Mouse (Mus musculus) stomach, embryonic 16.5 days (tissue): ENCODE measurements around the gene C1qa. TPM values are rescaled to one million over a fixed set of nuclear protein-coding genes. Genes with fewer than 3 reads are reported as not detected.

Experiments
- ATAC-seq: fragments of 200-750 bp; cut with Nextera tagmentation; 2 replicates; pipeline ENCODE4 v1.8.0; 2017; ENCODE audit warnings: moderate number of reproducible peaks, moderate TSS enrichment; ENCODE audit not compliant: insufficient read depth, low FRiP score
- H3K27ac ChIP-seq: fragments of 300-500 bp; sonication (generic); 2 replicates; pipeline ENCODE4 v1.5.1; 2014; ENCODE audit warnings: low read length
- H3K27me3 ChIP-seq: fragments of 300-500 bp; sonication (generic); 2 replicates; pipeline ENCODE4 v1.6.1; 2014; ENCODE audit warnings: low read length, control low read depth, mixed read lengths; ENCODE audit not compliant: control insufficient read depth, insufficient read depth
- H3K36me3 ChIP-seq: fragments of 300-500 bp; sonication (generic); 2 replicates; pipeline ENCODE4 v1.6.1; 2014; ENCODE audit warnings: low read length; ENCODE audit not compliant: control insufficient read depth, insufficient read depth
- H3K4me1 ChIP-seq: fragments of 300-500 bp; sonication (generic); 2 replicates; pipeline ENCODE4 v1.6.1; 2014; ENCODE audit warnings: low read length, control low read depth, mixed read lengths; ENCODE audit not compliant: control insufficient read depth, insufficient read depth
- H3K4me2 ChIP-seq: fragments of 300-500 bp; sonication (generic); 2 replicates; pipeline ENCODE4 v1.6.1; 2014; ENCODE audit warnings: low read depth, low read length, mixed read lengths
- H3K4me3 ChIP-seq: fragments of 300-500 bp; sonication (generic); replicated peaks from 2 replicates; pipeline ENCODE4 v1.5.1; 2014; ENCODE audit warnings: mild to moderate bottlenecking, low read length
- H3K9ac ChIP-seq: fragments of 300-500 bp; sonication (generic); 2 replicates; pipeline ENCODE4 v1.6.1; 2014; ENCODE audit warnings: low read length
- H3K9me3 ChIP-seq: fragments of 300-500 bp; sonication (generic); replicated peaks from 2 replicates; pipeline ENCODE4 v1.6.1; 2016; ENCODE audit warnings: low read length, control low read depth; ENCODE audit not compliant: control insufficient read depth
- WGBS: fragments of 180-500 bp; shearing (Covaris S2); extraction: QIAGEN DNeasy Blood & Tissue Kit; methylation state at CpG from one replicate; pipeline ENCODE4 v1.1.7; 2014; 5-methylcytosine and 5-hydroxymethylcytosine counted together
- polyA plus RNA-seq: library from polyadenylated mRNA; unstranded; fragments of >200 nt; fragmentation: Nextera tagmentation; extraction: Ambion mirVana; gene quantifications from 2 replicates; pipeline ENCODE4 v1.2.1, GENCODE M21; 2015

C1qa gene
- polyA plus RNA-seq, 1 experiment from 2014 or later, result 76.6 TPM

GRCm38 (mm10) chr4:136894821-136895220, 3.8 kb downstream of the C1qa start:
- Histone ChIP-seq H3K36me3 (no peaks in the 10 kb centered on the region), H3K27me3 (peaks cover 3% of the 10 kb centered on the region; the same call in 1 of the 2 replicates), H3K4me1 (0 out of 2 replicates have a peak, but pooled peaks cover 3% of the 10 kb centered on the region), H3K9ac (no peak overlapping the region), H3K27ac (no peak overlapping the region), H3K4me3 (no peak overlapping the region), H3K4me2 (no peak overlapping the region), H3K9me3 (no peaks in the 10 kb centered on the region)
- no peak for ATAC-seq
- 67% methylated on average over 4 of the region's 4 CpGs for WGBS

- Histone ChIP-seq H3K4me3 (no peak overlapping the region), H3K4me1 (0 out of 2 replicates have a peak, but pooled peaks cover 3% of the 10 kb centered on the region), H3K9ac (no peak overlapping the region), H3K27me3 (peaks cover 3% of the 10 kb centered on the region; the same call in 1 of the 2 replicates), H3K36me3 (no peaks in the 10 kb centered on the region), H3K9me3 (no peaks in the 10 kb centered on the region), H3K27ac (no peak overlapping the region), H3K4me2 (no peak overlapping the region)
- ATAC-seq, result peak; percentile 42; the same call in 1 of the 2 replicates
- 5% methylated on average over 9 of the region's 9 CpGs for WGBS
Observed at GRCm38 (mm10) chr4:136893691-136894543, 4.7 kb downstream of the C1qa start.

- 0 out of 2 replicates have a peak, but pooled peaks cover 3% of the 10 kb centered on the region for H3K4me1 ChIP-seq
- ATAC-seq, result no peak
- H3K9me3 ChIP-seq, result no peaks in the 10 kb centered on the region
- no peak within 1 kb of the TSS for H3K4me2 ChIP-seq
- no peak within 1 kb of the TSS for H3K27ac ChIP-seq
- H3K36me3 ChIP-seq, result no peaks in the 10 kb centered on the region
- peak within 1 kb of the TSS; percentile 3; the same call in 1 of the 2 replicates for H3K4me3 ChIP-seq
- WGBS, result 57% methylated on average over 5 of the region's 5 CpGs
- no peak within 1 kb of the TSS for H3K9ac ChIP-seq
- peaks cover 3% of the 10 kb centered on the region; the same call in 1 of the 2 replicates for H3K27me3 ChIP-seq
Observed at GRCm38 (mm10) chr4:136892811-136893210, 5.8 kb downstream of the C1qa start, which contains the start of gene C1qc. Gene C1qc (minus strand): TSS chr4:136893065.

GRCm38 (mm10) chr4:136892371-136892770, 6.2 kb downstream of the C1qa start:
- Histone ChIP-seq H3K27me3 (peaks cover 3% of the 10 kb centered on the region; the same call in 1 of the 2 replicates), H3K36me3 (no peaks in the 10 kb centered on the region), H3K4me1 (0 out of 2 replicates have a peak, but pooled peaks cover 3% of the 10 kb centered on the region), H3K27ac (no peak overlapping the region), H3K9me3 (no peaks in the 10 kb centered on the region), H3K9ac (no peak overlapping the region), H3K4me2 (no peak overlapping the region), H3K4me3 (peak overlapping the region; percentile 3; the same call in 1 of the 2 replicates)
- no peak for ATAC-seq
- 62% methylated on average over 7 of the region's 7 CpGs for WGBS

- H3K27ac ChIP-seq, result no peak overlapping the region
- WGBS, result 78% methylated on average over 4 of the region's 4 CpGs
- H3K36me3 ChIP-seq, result no peaks in the 10 kb centered on the region
- 0 out of 2 replicates have a peak, but pooled peaks cover 3% of the 10 kb centered on the region for H3K4me1 ChIP-seq
- H3K4me3 ChIP-seq, result no peak overlapping the region
- no peak overlapping the region for H3K9ac ChIP-seq
- no peak overlapping the region for H3K4me2 ChIP-seq
- ATAC-seq, result no peak
- H3K9me3 ChIP-seq, result no peaks in the 10 kb centered on the region
- H3K27me3 ChIP-seq, result 0 out of 2 replicates have a peak, but pooled peaks cover 3% of the 10 kb centered on the region
Observed at GRCm38 (mm10) chr4:136891115-136891514, 7.5 kb downstream of the C1qa start.

DNA sequence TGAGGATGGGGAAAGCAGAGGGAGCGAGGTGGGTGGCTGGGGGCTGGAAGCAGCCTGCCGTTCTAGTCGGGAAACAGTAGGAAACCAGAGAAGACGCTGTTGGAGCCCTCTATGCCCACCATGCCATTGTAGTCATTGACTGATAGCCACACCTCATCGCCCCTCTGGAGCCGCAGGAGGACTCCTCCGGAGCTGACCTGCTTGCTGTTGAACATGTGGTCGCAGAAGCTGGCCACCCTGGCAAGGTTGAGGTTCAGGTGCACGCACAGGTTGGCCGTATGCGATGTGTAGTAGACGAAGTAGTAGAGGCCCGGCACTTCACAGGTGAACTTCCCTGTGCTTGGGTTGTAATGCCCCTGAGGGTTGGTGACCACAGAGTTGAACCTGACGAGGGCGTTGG, 8.6 kb downstream of the C1qa start:
- H3K27me3 ChIP-seq, result no peaks in the 10 kb centered on the region
- no peaks in the 10 kb centered on the region for H3K36me3 ChIP-seq
- H3K27ac ChIP-seq, result no peak overlapping the region
- 83% methylated on average over 15 of the region's 15 CpGs for whole genome bisulfite sequencing
- no peak overlapping the region for H3K4me2 ChIP-seq
- ATAC-seq, result no peak
- H3K4me1 ChIP-seq, result no peaks in the 10 kb centered on the region
- no peaks in the 10 kb centered on the region for H3K9me3 ChIP-seq
- no peak overlapping the region for H3K9ac ChIP-seq
- no peak overlapping the region for H3K4me3 ChIP-seq

- no peak for ATAC-seq
Observed at GRCm38 (mm10) chr4:136887714-136888113, 10.9 kb downstream of the C1qa start.

DNA sequence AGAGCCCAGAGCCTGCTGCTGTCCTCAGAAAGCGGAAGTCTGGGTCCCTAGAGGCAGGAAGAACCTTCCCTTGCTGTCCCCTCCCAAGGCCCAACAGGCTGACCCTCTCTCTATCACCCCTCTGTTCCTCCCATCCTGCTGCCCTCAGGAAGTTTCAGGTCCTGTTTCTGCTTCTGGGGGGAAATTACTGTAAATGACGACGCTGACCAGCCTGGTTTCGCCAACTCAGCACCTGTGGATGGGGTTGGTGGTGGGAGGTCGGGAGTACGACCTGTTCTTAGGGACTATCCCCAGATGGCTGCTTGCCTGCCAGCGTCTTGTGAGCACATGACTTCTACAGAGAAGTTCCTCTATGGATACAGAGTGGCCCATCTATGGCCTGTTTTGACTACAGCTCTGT, 12.5 kb downstream of the C1qa start, which contains the start of gene C1qb:
Gene C1qb, minus strand, starts transcription at position 87 of the 400 bp plus-strand sequence.
- ATAC-seq, result no peak
- H3K4me3 ChIP-seq, result no peak within 1 kb of the TSS; the same call in 1 of the 2 replicates
- 77% methylated on average over 7 of the region's 7 CpGs for WGBS
- no peak within 1 kb of the TSS for H3K4me2 ChIP-seq
- H3K9ac ChIP-seq, result no peak within 1 kb of the TSS
- H3K27me3 ChIP-seq, result no peaks in the 10 kb centered on the region
- H3K9me3 ChIP-seq, result no peaks in the 10 kb centered on the region
- no peak within 1 kb of the TSS for H3K27ac ChIP-seq
- no peaks in the 10 kb centered on the region for H3K4me1 ChIP-seq
- no peaks in the 10 kb centered on the region for H3K36me3 ChIP-seq

More at GRCm38 (mm10) chr4:136887714-136888113, 10.9 kb downstream of the C1qa start:
- 48% methylated on average over 5 of the region's 5 CpGs for WGBS
- no peak overlapping the region for H3K4me2 ChIP-seq
- H3K9me3 ChIP-seq, result no peaks in the 10 kb centered on the region
- no peak overlapping the region for H3K9ac ChIP-seq
- H3K27ac ChIP-seq, result no peak overlapping the region
- no peaks in the 10 kb centered on the region for H3K4me1 ChIP-seq
- H3K36me3 ChIP-seq, result no peaks in the 10 kb centered on the region
- H3K27me3 ChIP-seq, result no peaks in the 10 kb centered on the region
- no peak overlapping the region for H3K4me3 ChIP-seq

DNA sequence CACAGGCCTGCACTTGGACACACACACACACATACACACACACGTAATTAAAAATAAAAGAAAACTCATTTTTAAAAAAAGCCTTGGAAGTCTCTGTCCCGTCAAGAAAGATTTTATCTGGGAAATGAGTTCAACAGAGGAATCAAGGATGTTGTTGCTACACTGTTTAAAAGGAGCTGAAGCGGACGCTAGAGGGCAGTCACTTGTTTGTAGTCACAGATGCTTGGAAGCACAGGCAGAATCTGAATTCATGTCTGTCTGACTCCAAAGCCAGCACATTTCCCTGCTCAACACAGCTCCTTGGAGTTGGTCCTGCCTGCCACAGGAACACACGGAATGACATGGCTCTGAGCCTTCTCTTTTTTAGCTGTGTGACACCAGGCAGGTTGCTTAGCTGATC, 20.0 kb downstream of the C1qa start:
- Histone ChIP-seq H3K36me3 (no peaks in the 10 kb centered on the region), H3K4me3 (no peak overlapping the region), H3K4me1 (no peaks in the 10 kb centered on the region), H3K27me3 (no peaks in the 10 kb centered on the region), H3K4me2 (no peak overlapping the region), H3K9me3 (no peaks in the 10 kb centered on the region), H3K27ac (no peak overlapping the region), H3K9ac (no peak overlapping the region)
- ATAC-seq, result no peak
- WGBS, result 25% methylated on average over 5 of the region's 5 CpGs
